Mouse (Mus musculus) limb, embryonic 10.5 days (tissue): Measurements from ENCODE around the gene Sirpb1b. TPM values are rescaled to one million over a fixed set of nuclear protein-coding genes. Genes with fewer than 3 reads are reported as not detected.
"Not testable (repeated sequence)": the region's sequence is repeated elsewhere in the genome, so short reads cannot be mapped to it uniquely, and the experiment has no call there.

Experiments used
- DNase-seq: peaks from one replicate; pipeline ENCODE4 v3.0.0-alpha.2; 2017; ENCODE audit warnings: low spot score
- H3K27ac ChIP-seq: fragments of 300-500 bp; sonication (generic); 2 replicates; pipeline ENCODE4 v1.5.1; 2016; ENCODE audit warnings: mild to moderate bottlenecking
- H3K27me3 ChIP-seq: fragments of 300-500 bp; sonication (generic); 2 replicates; pipeline ENCODE4 v1.6.1; 2016; ENCODE audit warnings: low read depth, mild to moderate bottlenecking; ENCODE audit not compliant: poor library complexity, severe bottlenecking
- H3K36me3 ChIP-seq: fragments of 300-500 bp; sonication (generic); 2 replicates; pipeline ENCODE4 v1.6.1; 2016; ENCODE audit warnings: mild to moderate bottlenecking, moderate library complexity
- H3K4me1 ChIP-seq: fragments of 300-500 bp; sonication (generic); 2 replicates; pipeline ENCODE4 v1.6.1; 2016
- H3K4me3 ChIP-seq: fragments of 300-500 bp; sonication (generic); 2 replicates; pipeline ENCODE4 v1.5.1; 2016; ENCODE audit warnings: mild to moderate bottlenecking, moderate library complexity
- H3K9me3 ChIP-seq: fragments of 300-500 bp; sonication (generic); replicated peaks from 2 replicates; pipeline ENCODE4 v1.6.1; 2016; ENCODE audit warnings: mild to moderate bottlenecking
- WGBS: fragments of 180-500 bp; shearing (Covaris S2); methylation state at CpG from one replicate; pipeline ENCODE4 v1.1.7; 2016; 5-methylcytosine and 5-hydroxymethylcytosine counted together
- polyA plus RNA-seq: library from polyadenylated mRNA; unstranded; fragments of >200 nt; fragmentation: Nextera tagmentation; extraction: Ambion mirVana; gene quantifications from 2 replicates; pipeline ENCODE4 v1.2.1, GENCODE M21; 2016

Sirpb1b gene
- polyA plus RNA-seq: not detected in 2 replicates

GRCm38 (mm10) chr3:15574887-15575286 lies at the start of gene Sirpb1b:
Gene Sirpb1b (minus strand): TSS chr3:15575065.
- WGBS: 88% methylated on average over 1 of the region's 1 CpGs
- not testable (repeated sequence) for H3K36me3 ChIP-seq, DNase-seq, H3K9me3 ChIP-seq, H3K27me3 ChIP-seq, H3K4me3 ChIP-seq, H3K27ac ChIP-seq, H3K4me1 ChIP-seq

GRCm38 (mm10) chr3:15590377-15591117 lies 15.7 kb upstream of the Sirpb1b start:
- not testable (repeated sequence) for H3K36me3 ChIP-seq, H3K9me3 ChIP-seq, H3K4me1 ChIP-seq, H3K27ac ChIP-seq, DNase-seq, H3K27me3 ChIP-seq, H3K4me3 ChIP-seq
- WGBS: 99% methylated on average over 2 of the region's 2 CpGs

- DNase-seq, H3K4me3 ChIP-seq, H3K27me3 ChIP-seq, H3K27ac ChIP-seq, H3K4me1 ChIP-seq, H3K36me3 ChIP-seq, H3K9me3 ChIP-seq: not testable (repeated sequence)
- 91% methylated on average over 1 of the region's 1 CpGs for WGBS
Measured at GRCm38 (mm10) chr3:15586665-15587064, 11.8 kb upstream of the Sirpb1b start.

GRCm38 (mm10) chr3:15583452-15583851 lies 8.6 kb upstream of the Sirpb1b start:
- Histone ChIP-seq H3K27me3 (no peaks in the 10 kb centered on the region), H3K36me3 (no peaks in the 10 kb centered on the region), H3K27ac (no peak overlapping the region), H3K9me3 (peaks cover 5% of the 10 kb centered on the region; the same call in 1 of the 2 replicates), H3K4me3 (no peak overlapping the region), H3K4me1 (no peaks in the 10 kb centered on the region)
- no peak for DNase-seq
- WGBS: 91% methylated on average over 1 of the region's 1 CpGs

- H3K27me3 ChIP-seq, H3K27ac ChIP-seq, H3K4me1 ChIP-seq, DNase-seq, H3K4me3 ChIP-seq, H3K36me3 ChIP-seq, H3K9me3 ChIP-seq: not testable (repeated sequence)
- 88% methylated on average over 3 of the region's 3 CpGs for WGBS
Measured at GRCm38 (mm10) chr3:15582948-15583347, 8.1 kb upstream of the Sirpb1b start.

GRCm38 (mm10) chr3:15576466-15576865 lies 1.6 kb upstream of the Sirpb1b start:
- not testable (repeated sequence) for DNase-seq, H3K4me1 ChIP-seq, H3K27me3 ChIP-seq, H3K36me3 ChIP-seq, H3K4me3 ChIP-seq, H3K9me3 ChIP-seq, H3K27ac ChIP-seq

GRCm38 (mm10) chr3:15528589-15528988 lies 46.3 kb downstream of the Sirpb1b start:
- Histone ChIP-seq H3K27me3 (no peaks in the 10 kb centered on the region), H3K27ac (no peak overlapping the region), H3K4me1 (no peaks in the 10 kb centered on the region), H3K9me3 (0 out of 2 replicates have a peak, but pooled peaks cover 2% of the 10 kb centered on the region), H3K4me3 (no peak overlapping the region), H3K36me3 (no peaks in the 10 kb centered on the region)
- DNase-seq: no peak

GRCm38 (mm10) chr3:15513608-15514007 lies 61.3 kb downstream of the Sirpb1b start:
- WGBS: 92% methylated on average over 11 of the region's 11 CpGs
- not testable (repeated sequence) for DNase-seq, H3K4me1 ChIP-seq, H3K27ac ChIP-seq, H3K4me3 ChIP-seq, H3K36me3 ChIP-seq, H3K27me3 ChIP-seq, H3K9me3 ChIP-seq

- H3K4me3 ChIP-seq, H3K9me3 ChIP-seq, H3K27ac ChIP-seq, H3K27me3 ChIP-seq, H3K36me3 ChIP-seq, DNase-seq, H3K4me1 ChIP-seq: not testable (repeated sequence)
- WGBS: 84% methylated on average over 3 of the region's 3 CpGs
Measured at GRCm38 (mm10) chr3:15507792-15508321, 67.0 kb downstream of the Sirpb1b start.

GRCm38 (mm10) chr3:15474831-15475230 lies 100.0 kb downstream of the Sirpb1b start:
- H3K9me3 ChIP-seq, H3K27me3 ChIP-seq, H3K4me1 ChIP-seq, H3K36me3 ChIP-seq, H3K27ac ChIP-seq, DNase-seq, H3K4me3 ChIP-seq: not testable (repeated sequence)
- 71% methylated on average over 2 of the region's 2 CpGs for WGBS

- not testable (repeated sequence) for H3K4me3 ChIP-seq, H3K36me3 ChIP-seq, H3K27me3 ChIP-seq, H3K4me1 ChIP-seq, H3K9me3 ChIP-seq, H3K27ac ChIP-seq, DNase-seq
- WGBS: 85% methylated on average over 1 of the region's 3 CpGs
Measured at GRCm38 (mm10) chr3:15470158-15470557, 104.7 kb downstream of the Sirpb1b start.
